Mouse (Mus musculus) kidney, embryonic 16.5 days (tissue): ENCODE measurements around the gene Bcr. TPM values are rescaled to one million over a fixed set of nuclear protein-coding genes. Genes with fewer than 3 reads are reported as not detected.
A peak's percentile ranks its signal among the peaks of the same experiment; 100 is the strongest.

Experiments
- ATAC-seq: fragments of 200-750 bp; cut with Nextera tagmentation; 2 replicates; pipeline ENCODE4 v1.8.0; 2017; ENCODE audit warnings: moderate TSS enrichment; ENCODE audit not compliant: low FRiP score, low TSS enrichment
- H3K27ac ChIP-seq: fragments of 300-500 bp; sonication (generic); 2 replicates; pipeline ENCODE4 v1.5.1; 2014; ENCODE audit warnings: low read length
- H3K27me3 ChIP-seq: fragments of 300-500 bp; sonication (generic); 2 replicates; pipeline ENCODE4 v1.6.1; 2014; ENCODE audit warnings: low read length, control low read depth, mixed read lengths; ENCODE audit not compliant: insufficient read depth
- H3K36me3 ChIP-seq: fragments of 300-500 bp; sonication (generic); 2 replicates; pipeline ENCODE4 v1.6.1; 2014; ENCODE audit warnings: low read length, control low read depth, mixed read lengths; ENCODE audit not compliant: insufficient read depth
- H3K4me1 ChIP-seq: fragments of 300-500 bp; sonication (generic); 2 replicates; pipeline ENCODE4 v1.6.1; 2014; ENCODE audit warnings: low read length, control low read depth, mixed read lengths; ENCODE audit not compliant: insufficient read depth
- H3K4me2 ChIP-seq: fragments of 300-500 bp; sonication (generic); replicated peaks from 2 replicates; pipeline ENCODE4 v1.6.1; 2014; ENCODE audit warnings: low read depth, low read length
- H3K4me3 ChIP-seq: fragments of 300-500 bp; sonication (generic); 2 replicates; pipeline ENCODE4 v1.5.1; 2014; ENCODE audit warnings: mild to moderate bottlenecking, low read length
- H3K9ac ChIP-seq: fragments of 300-500 bp; sonication (generic); replicated peaks from 2 replicates; pipeline ENCODE4 v1.6.1; 2014; ENCODE audit warnings: low read length
- H3K9me3 ChIP-seq: fragments of 300-500 bp; sonication (generic); 2 replicates; pipeline ENCODE4 v1.6.1; 2016; ENCODE audit warnings: low read length, control low read depth
- WGBS: fragments of 180-500 bp; shearing (Covaris S2); extraction: QIAGEN DNeasy Blood & Tissue Kit; methylation state at CpG from one replicate; pipeline ENCODE4 v1.1.7; 2014; 5-methylcytosine and 5-hydroxymethylcytosine counted together
- polyA plus RNA-seq: library from polyadenylated mRNA; unstranded; fragments of >200 nt; fragmentation: Nextera tagmentation; extraction: Ambion mirVana; gene quantifications from 2 replicates; pipeline ENCODE4 v1.2.1, GENCODE M21; 2015

The Bcr gene
- 6.8 and 8.4 TPM in 2 replicates for polyA plus RNA-seq

DNA sequence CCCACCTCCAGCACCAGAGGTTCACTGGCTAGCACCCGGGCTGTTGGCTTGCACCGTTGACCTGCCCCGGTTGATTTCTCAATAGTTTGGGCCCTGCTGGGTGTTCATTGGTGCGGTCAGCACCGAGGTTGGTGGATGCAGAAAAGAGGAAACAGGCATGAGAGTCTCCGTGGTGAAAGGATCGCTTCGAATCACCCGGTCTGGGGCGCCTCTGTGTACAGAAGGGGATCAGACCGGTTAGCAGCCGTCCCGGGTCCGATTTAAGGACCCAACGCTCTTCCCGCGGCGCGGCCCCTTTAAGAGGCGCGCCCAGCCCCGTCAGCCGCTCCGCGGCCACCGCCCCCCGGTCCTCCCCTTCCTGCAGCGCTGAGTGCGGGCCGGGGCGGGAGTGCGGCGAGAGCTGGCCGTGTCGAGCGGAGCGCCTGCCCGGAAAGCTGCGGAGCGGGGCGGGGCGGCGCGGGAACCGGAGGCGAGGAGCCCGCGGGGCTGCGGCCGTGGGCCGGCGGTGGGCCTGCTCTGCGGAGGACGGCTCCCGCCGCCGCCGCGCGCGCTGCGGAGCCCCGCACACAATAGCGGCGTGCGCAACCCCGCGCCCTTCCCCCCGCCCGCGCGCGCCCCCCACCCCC, at the start of gene Bcr:
TSS of gene Bcr (plus strand) at position 376 of the 626 bp plus-strand sequence.
- Histone ChIP-seq H3K9ac (peak within 1 kb of the TSS; percentile 83), H3K4me3 (peak within 1 kb of the TSS; percentile 88), H3K9me3 (no peaks in the 10 kb centered on the region), H3K36me3 (no peaks in the 10 kb centered on the region), H3K4me2 (peak within 1 kb of the TSS; percentile 92), H3K4me1 (peaks cover 49% of the 10 kb centered on the region), H3K27ac (no peak within 1 kb of the TSS; the same call in 1 of the 2 replicates), H3K27me3 (no peaks in the 10 kb centered on the region)
- ATAC-seq: peak; percentile 88
- 1% methylated on average over 31 of the region's 73 CpGs for WGBS

DNA sequence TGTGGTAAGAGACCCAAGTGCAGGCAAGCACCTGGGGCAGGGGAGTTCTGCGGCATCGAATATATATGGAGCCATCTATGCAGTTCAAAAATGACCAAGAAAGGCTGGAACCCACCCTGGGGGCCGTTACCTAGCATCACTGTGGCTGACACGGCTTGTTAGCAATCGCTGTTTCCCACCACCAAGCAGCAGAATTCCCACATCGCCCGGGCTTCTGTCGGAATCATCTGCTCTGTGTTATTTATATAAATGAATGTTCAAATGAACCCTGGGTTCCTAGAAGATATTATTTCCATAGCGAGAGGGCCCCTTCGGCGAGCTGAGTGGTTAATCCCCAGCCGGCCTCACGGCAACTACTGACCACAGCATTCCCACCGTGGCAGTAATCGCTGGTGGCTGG, 49.7 kb upstream of the Bcr start:
- WGBS: 88% methylated on average over 15 of the region's 15 CpGs
- no peak for ATAC-seq

DNA sequence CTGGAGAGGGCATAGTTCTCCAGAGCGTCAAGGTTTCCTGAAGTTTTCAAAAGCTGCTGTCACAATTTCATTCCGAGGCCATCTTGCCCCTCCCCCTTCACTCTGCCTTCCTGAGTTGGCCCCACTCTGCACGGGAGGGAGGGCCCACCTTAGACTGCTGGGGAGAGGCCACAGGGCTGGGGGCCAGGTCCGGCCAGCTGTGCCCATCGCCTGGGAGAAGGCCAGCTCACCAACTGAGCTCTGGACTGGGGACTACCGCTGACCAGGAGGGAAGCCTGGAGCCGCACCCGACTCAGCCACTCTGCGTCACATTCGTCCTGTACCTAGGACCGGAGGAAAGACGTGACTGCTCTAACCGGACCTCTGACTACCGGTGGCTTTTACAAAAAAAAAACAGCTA, 44.9 kb upstream of the Bcr start:
- Histone ChIP-seq H3K4me1 (no peaks in the 10 kb centered on the region), H3K36me3 (no peaks in the 10 kb centered on the region), H3K27ac (no peak overlapping the region), H3K4me3 (no peak overlapping the region), H3K9me3 (no peaks in the 10 kb centered on the region), H3K9ac (no peak overlapping the region), H3K4me2 (no peak overlapping the region), H3K27me3 (no peaks in the 10 kb centered on the region)
- ATAC-seq: peak; percentile 43; the same call in 1 of the 2 replicates
- 68% methylated on average over 14 of the region's 14 CpGs for whole genome bisulfite sequencing

More for the DNA sequence above, 49.7 kb upstream of the Bcr start:
- no peak overlapping the region for H3K4me2 ChIP-seq
- H3K27ac ChIP-seq: no peak overlapping the region
- H3K9me3 ChIP-seq: no peaks in the 10 kb centered on the region
- no peak overlapping the region for H3K4me3 ChIP-seq
- peaks cover 12% of the 10 kb centered on the region; the same call in 1 of the 2 replicates for H3K4me1 ChIP-seq
- no peak overlapping the region for H3K9ac ChIP-seq
- no peaks in the 10 kb centered on the region; the same call in 1 of the 2 replicates for H3K27me3 ChIP-seq
- H3K36me3 ChIP-seq: no peaks in the 10 kb centered on the region

DNA sequence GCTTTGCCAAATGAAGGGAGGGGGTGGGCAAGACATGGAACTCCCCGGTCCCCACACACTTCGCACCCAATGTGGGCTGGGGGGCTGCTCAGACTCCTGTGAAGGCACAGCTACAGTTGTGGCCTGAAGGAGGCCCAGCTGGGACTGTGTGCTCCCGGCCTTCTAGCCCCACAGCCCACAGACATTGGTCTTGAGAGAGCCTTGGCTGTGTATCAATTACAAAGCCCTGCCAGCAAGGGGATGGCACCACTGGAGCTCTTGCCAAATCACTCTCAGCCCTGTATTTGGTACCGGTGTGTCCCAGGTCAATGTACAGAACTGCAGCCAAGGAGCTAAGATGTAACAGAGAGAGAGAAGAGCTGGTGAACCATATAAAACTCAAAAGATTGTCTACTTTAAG, 43.9 kb upstream of the Bcr start:
- ATAC-seq: no peak
- Histone ChIP-seq H3K9me3 (no peaks in the 10 kb centered on the region), H3K4me1 (no peaks in the 10 kb centered on the region), H3K36me3 (no peaks in the 10 kb centered on the region), H3K4me3 (no peak overlapping the region), H3K27ac (no peak overlapping the region), H3K9ac (no peak overlapping the region), H3K4me2 (no peak overlapping the region), H3K27me3 (no peaks in the 10 kb centered on the region)
- WGBS: 84% methylated on average over 4 of the region's 4 CpGs

DNA sequence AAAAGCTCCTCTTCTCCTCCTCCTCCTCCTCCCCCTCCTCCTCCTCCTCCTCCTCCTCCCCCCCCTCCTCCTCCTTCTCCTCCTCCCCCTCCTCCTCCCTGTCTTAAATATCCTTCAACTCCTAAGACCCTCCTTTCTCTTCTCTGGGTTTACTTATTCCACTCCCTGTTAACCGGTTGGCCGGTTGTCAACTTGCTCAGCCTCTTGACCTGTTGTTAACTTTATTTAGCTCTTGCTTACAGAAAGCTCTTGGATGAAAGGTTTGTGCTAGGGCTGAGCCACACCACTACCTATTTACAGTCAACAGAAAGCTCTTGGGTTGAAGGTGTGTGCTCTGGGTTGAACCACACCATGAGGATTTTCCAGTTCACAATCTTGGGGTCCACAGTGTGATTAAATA, 40.1 kb upstream of the Bcr start:
- ATAC-seq: peak; percentile 20; the same call in 1 of the 2 replicates
- H3K36me3 ChIP-seq: no peaks in the 10 kb centered on the region
- H3K9me3 ChIP-seq: no peaks in the 10 kb centered on the region
- no peak overlapping the region for H3K27ac ChIP-seq
- no peaks in the 10 kb centered on the region for H3K27me3 ChIP-seq
- H3K4me2 ChIP-seq: no peak overlapping the region
- 12% methylated on average over 2 of the region's 2 CpGs for WGBS
- H3K9ac ChIP-seq: no peak overlapping the region
- H3K4me3 ChIP-seq: no peak overlapping the region
- no peaks in the 10 kb centered on the region for H3K4me1 ChIP-seq

DNA sequence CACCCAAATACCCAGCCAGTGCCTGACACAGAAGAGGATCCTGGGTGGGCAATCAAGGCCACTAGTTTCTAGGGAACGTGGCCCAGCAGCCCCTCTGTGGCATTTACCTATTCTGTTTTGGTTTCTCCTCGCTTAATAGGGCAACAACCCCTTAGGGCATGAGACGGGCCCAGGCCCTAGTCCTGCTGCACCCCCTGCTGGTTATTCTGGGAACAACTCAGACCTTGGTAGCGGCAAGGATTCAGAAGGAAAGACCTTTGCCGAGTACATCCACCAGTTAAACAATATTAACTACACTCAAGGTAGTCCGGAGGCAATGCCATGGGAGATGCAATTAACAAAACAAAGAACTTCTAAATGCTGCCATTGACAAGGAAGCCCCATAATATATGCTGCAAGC, 39.3 kb upstream of the Bcr start:
- H3K9ac ChIP-seq: no peak overlapping the region
- no peaks in the 10 kb centered on the region for H3K9me3 ChIP-seq
- H3K27ac ChIP-seq: no peak overlapping the region
- no peaks in the 10 kb centered on the region for H3K4me1 ChIP-seq
- no peak overlapping the region for H3K4me2 ChIP-seq
- H3K27me3 ChIP-seq: no peaks in the 10 kb centered on the region
- H3K36me3 ChIP-seq: no peaks in the 10 kb centered on the region
- WGBS: 9% methylated on average over 6 of the region's 6 CpGs
- ATAC-seq: peak; percentile 28; the same call in 1 of the 2 replicates
- H3K4me3 ChIP-seq: no peak overlapping the region

DNA sequence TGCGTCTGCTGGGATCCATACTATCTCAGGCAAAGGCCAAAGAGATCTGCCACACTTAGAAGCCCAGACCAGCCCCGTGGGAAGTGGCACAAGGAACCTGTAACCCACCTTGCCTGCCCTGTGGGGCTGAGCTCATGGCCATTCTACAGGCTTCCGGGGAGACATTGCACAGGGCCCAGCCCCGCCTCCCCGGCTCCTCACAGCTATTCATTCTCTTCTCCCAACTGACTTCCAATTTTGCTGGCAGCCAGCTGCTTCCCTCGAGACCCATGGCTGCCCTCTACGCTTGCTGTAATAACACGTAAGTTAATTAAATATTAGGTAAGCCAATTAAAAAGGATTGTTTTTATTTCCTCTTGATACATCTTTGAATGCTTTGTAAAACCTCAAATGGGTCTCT, 33.9 kb upstream of the Bcr start:
- H3K9me3 ChIP-seq: no peaks in the 10 kb centered on the region
- H3K4me3 ChIP-seq: no peak overlapping the region
- no peak overlapping the region for H3K27ac ChIP-seq
- ATAC-seq: no peak
- H3K4me1 ChIP-seq: no peaks in the 10 kb centered on the region
- no peak overlapping the region for H3K4me2 ChIP-seq
- H3K36me3 ChIP-seq: no peaks in the 10 kb centered on the region
- no peaks in the 10 kb centered on the region for H3K27me3 ChIP-seq
- 70% methylated on average over 8 of the region's 8 CpGs for WGBS
- no peak overlapping the region for H3K9ac ChIP-seq

DNA sequence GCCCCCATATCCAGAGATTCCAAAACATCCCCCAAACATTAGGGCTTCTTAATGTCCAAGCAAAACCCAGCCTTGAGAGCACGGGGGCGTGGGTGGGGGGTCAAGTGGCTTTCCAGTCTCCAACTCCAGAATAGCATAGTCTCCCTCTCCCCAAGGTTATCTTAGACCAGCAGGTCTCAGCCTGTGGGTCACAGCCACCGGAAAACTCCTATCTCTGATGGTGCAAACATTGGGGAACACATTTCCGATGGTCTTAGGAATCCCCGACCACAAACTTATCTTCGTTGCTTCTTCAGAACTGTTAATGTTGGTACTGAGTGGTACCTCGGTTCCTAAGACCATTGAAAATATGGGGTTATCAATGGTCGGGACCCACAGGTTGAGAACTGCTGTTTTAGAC, 31.6 kb upstream of the Bcr start:
- WGBS: 89% methylated on average over 8 of the region's 8 CpGs

DNA sequence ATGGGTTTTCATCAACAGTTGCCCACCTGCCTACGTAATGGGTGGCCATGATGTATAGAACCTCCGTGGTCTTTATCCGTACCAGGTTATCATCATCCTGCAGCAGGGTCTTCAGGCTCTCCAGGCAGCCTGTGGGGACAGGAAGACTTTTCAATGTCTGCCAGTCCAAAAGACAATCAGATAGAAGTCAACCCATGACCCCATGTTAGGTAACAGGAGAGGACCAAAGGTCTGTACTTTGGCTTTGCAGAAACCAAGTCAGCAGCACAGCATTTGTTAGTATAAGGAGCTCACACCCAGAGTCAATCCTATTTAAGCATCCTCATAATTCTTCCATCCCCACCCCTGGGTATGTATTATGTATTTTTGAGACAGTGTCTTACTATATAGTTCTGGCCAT, 30.7 kb upstream of the Bcr start:
- ATAC-seq: no peak
- no peak overlapping the region for H3K4me3 ChIP-seq
- H3K4me2 ChIP-seq: no peak overlapping the region
- H3K36me3 ChIP-seq: no peaks in the 10 kb centered on the region
- H3K9me3 ChIP-seq: no peaks in the 10 kb centered on the region
- peaks cover 8% of the 10 kb centered on the region for H3K4me1 ChIP-seq
- no peak overlapping the region for H3K27ac ChIP-seq
- H3K27me3 ChIP-seq: no peaks in the 10 kb centered on the region
- H3K9ac ChIP-seq: no peak overlapping the region
- 95% methylated on average over 3 of the region's 3 CpGs for WGBS

More for the DNA sequence above, 31.6 kb upstream of the Bcr start:
- no peak overlapping the region for H3K27ac ChIP-seq
- no peaks in the 10 kb centered on the region for H3K36me3 ChIP-seq
- H3K9ac ChIP-seq: no peak overlapping the region
- no peak overlapping the region for H3K4me2 ChIP-seq
- H3K4me3 ChIP-seq: no peak overlapping the region
- H3K4me1 ChIP-seq: peaks cover 8% of the 10 kb centered on the region
- no peaks in the 10 kb centered on the region for H3K27me3 ChIP-seq
- H3K9me3 ChIP-seq: no peaks in the 10 kb centered on the region
- no peak for ATAC-seq

DNA sequence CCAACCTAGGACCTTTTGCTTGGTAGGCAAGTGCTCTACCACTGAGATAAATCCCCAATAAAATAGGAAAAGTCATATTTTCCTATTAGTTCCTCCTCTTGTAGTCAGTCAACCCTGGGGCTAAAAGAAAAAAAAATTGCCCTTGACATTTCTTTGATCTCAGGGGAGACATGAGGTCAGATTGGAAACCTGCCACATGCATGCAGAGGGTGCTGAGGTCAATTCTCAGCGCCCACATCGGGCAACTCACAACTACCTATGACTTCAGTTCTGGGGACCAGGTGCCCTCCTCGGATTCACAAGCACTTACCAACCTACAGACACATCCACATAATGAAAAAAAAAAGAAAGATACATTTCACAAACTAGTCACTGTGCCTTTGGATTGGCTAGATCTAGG, 30.2 kb upstream of the Bcr start:
- no peak overlapping the region for H3K9ac ChIP-seq
- H3K27ac ChIP-seq: no peak overlapping the region
- no peaks in the 10 kb centered on the region for H3K9me3 ChIP-seq
- no peak overlapping the region for H3K4me3 ChIP-seq
- no peaks in the 10 kb centered on the region for H3K36me3 ChIP-seq
- peaks cover 8% of the 10 kb centered on the region for H3K4me1 ChIP-seq
- H3K4me2 ChIP-seq: no peak overlapping the region
- no peak for ATAC-seq
- H3K27me3 ChIP-seq: no peaks in the 10 kb centered on the region
- WGBS: 73% methylated on average over 3 of the region's 3 CpGs
